Mouse (Mus musculus): ENCODE results near the gene Prr15l. TPM values are rescaled to one million over a fixed set of nuclear protein-coding genes. Genes with fewer than 3 reads are reported as not detected.

Prr15l gene
- total RNA-seq, 2 experiments from 2014 or later = not detected

DNA sequence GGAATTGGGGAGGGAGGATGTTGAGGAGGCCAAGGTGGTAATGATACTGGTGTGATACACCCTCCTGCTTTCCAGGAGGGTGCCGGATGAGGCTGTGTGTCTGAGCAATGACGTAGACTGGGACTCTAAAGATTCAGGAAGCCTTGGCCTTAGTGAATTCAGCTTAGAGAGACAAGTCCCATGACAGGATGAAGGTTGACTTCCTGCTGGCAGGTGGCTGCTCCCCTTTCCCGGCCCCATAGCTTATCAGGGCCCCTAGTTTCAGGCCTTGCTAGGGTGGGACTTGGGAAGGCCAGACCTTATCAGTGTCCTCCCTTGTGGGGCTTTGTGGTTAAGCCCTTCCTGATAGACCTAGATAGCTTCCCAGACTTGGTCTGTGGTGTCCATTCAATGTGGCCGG lies 19.9 kb downstream of the Prr15l start:
- no peak for DNase-seq

DNA sequence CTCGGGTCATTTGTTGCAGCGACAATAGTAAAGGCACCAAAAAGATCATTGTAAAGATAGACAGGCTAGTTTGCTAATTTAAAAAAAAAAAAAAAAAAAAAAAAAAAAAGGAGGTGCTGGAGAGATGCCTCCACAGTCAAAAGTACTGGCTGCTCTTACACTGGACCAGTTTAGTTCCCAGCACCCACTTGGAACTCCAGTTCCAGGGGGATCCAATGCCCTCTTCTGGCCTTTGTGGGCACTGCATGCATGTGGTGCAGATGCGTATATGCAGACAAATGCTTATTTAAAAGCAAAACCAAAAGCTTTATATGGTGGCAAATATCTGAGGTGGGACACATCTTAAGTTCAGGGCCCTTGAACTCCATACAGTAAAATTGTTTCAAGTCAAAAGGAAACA lies 22.9 kb downstream of the Prr15l start:
- no peak for DNase-seq

DNA sequence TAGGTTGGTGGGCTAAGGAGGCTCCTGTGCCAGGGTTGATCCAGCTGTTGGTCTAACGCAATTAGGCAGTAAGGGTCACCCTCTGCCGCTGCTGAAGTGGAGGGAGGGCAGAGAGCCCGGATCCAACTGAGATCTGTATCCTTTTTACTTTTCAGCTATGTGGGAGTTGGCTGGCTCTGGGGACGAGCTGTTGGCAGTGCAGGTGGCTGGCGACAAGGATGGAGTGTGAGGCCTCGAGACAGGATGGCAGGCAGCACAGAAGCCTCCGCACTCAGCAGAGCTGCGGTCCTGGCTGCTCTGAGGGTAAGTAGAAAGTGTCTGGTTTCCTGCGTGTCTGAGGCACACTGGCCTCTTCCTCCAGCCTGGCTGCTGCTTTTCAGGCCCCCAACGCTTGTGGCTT lies 24.5 kb downstream of the Prr15l start:
- no peak for DNase-seq

DNA sequence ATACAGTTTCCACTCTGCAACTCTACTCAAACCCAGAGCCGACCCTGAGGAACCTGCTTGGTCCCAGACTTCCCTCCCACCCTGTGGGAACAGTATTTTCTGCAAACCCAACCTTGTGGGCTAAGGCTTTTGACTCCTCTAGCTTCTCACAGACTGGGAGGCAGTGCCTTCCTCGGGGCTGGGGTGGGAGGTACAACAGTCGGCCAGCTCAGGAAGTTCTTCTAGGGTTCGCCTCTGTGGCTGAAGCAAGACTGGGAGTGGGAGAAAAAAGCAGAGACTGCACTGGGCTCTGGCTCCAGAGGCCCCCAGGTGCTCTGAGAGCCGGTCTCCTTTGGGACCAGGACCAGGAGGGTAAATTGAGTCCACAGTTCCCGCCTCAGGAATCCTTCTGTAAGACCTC lies 25.0 kb downstream of the Prr15l start:
- no peak for DNase-seq

DNA sequence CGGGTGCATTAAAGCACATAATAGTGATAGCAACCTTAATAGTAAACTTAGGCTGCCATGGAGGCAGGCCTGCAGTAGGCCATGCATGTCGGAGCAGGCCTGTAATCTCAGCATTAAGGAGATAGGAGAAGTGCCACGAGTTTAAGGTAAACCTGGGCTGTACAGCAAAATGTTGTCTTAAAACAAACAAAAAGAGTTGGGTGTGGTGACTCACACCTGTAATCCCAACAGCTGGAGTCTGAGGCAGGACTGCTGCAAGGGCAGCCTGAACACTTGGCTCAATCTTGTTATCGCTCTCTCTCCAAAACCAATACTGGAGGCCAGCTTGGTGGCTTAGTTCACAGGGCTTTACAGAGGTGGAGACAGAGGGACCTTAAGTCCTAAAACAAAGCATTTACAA lies 27.2 kb downstream of the Prr15l start:
- DNase-seq = no peak

DNA sequence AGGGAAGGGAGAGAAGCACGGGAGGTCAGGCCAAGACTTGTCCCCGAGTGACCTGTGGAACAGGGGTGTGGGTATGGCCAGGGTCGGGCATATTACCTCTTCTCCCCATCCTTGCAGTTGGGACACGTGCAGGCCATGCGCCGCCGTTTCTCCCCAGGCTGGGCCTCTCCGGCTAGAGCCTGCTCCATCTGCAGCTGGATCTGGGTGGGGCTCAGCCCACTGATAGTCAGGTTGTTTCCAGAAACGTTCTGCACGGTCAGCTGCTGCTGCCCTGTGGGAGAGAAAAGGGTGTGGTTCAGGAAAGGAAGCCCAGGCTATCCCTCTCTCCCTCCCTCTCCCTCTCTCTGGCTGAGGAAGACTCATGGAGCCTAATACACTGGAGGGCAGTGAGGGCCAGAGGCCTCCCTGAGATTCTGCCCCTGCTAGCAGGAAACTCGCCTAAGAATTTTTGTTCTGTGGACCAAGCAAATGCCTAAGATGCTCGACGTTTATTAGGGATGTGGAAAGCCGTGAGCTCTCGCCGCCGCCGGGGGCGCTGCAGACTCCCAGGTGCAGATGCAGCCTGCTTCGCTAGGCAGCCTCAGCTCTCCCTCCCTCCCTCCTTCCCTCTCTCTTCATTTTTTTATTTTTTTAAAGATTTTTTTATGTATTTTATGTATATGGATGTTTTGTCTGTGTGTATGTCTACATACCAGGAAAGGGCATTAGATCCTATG lies 28.3 kb downstream of the Prr15l start:
- DNase-seq = peak; percentile 49

DNA sequence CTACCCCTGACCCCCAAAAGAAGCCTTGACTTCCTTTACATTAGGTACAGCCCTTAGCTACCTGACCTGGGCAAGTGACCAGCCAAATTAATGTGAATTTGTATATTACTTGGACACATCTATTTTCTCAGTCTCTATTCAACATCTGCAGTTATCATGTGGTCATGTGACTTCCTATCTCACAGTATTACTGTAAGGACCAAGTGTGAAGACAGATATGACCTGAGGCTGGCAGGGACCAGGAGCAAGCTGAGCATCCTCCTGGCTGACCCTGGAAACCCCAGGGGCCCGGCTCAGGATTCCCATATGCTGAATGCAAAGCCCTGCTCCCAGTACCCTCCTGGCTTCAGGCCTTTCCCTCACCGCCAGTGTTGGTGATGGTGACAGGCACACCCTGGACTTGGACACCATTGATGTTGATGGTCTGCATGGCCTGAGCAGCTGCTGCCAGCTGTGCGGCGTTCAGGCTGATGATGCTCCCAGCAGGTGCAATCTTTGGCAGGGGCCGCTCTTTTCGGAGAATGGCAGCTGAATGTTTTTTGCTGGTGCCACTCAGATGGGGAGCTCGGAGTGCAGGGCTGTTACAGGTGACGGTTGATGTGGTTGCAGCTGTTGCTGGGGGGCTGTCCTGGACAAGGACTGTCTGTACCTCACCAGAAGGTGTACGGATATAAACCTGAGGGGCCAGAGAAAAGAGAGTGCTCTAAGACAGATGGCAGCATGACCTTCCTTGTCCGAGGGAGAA lies 29.3 kb downstream of the Prr15l start:
- DNase-seq = no peak

DNA sequence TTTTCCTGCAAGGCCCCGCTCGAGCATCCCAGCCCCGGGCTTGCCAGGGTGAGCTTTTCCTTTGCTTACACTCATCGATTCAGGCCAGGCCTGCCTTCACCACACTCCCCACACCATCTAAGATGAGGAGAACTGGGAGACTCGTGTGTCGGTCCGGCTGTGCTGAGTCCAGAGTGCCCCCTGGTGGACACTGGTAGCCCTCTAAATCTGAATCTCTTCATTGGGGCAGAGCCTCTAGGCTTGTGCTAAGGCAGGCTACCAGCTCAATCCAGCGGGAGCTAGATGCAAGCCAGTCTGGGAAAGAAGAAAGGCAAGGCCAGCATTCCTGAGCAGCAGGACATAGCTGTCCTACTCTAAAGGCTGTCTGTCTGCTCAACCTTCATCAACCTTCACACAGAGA lies 35.7 kb downstream of the Prr15l start:
- peak; percentile 95 for DNase-seq

DNA sequence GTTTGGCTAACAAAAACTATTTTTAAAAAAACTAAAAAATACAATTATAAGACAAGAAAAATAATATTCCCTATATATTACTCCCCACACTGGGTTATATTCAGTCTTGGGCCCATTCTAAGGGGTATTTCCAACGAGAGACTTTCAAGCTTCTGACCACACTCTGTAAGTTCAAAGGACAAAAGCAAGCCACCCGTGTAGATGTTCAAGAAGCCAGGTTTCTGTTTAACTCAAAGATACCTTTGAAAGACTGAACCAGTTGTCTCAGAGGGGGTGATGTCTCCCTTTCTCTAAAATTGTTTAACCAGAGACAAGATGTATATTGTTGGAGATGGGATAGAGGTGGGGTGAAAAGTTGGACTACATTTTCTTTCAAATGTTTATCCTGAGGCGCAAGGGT lies 38.3 kb downstream of the Prr15l start:
- DNase-seq = no peak

DNA sequence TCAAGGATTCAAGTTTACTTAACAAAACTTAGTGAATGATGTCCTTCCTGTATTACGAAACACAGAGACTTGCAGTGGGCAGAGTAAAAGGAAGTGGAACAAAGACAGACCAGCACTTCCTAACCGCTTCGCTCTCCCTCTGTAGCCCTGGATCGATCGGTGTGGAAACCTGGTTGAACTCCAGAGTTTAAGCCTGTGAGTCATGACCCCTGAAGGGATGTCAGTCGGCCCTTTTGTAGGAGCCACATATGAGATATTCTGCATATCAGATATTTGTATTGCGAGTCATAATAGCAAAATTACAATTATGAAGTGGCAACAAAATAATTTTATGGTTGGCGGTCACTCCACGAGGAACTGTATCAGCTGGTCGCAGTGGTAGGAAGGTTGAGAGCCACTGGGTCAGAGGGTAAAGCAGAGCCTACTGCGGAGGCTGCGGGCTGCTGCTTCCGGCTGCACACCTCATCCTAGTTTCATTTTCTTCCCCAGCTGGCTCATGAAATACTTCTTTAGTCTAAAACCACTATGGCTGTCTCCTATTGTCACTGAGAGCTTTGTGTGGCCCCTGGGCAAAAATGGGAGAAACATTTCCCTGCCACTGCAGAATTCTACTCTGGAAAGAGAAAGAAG lies 39.1 kb downstream of the Prr15l start:
- no peak for DNase-seq

DNA sequence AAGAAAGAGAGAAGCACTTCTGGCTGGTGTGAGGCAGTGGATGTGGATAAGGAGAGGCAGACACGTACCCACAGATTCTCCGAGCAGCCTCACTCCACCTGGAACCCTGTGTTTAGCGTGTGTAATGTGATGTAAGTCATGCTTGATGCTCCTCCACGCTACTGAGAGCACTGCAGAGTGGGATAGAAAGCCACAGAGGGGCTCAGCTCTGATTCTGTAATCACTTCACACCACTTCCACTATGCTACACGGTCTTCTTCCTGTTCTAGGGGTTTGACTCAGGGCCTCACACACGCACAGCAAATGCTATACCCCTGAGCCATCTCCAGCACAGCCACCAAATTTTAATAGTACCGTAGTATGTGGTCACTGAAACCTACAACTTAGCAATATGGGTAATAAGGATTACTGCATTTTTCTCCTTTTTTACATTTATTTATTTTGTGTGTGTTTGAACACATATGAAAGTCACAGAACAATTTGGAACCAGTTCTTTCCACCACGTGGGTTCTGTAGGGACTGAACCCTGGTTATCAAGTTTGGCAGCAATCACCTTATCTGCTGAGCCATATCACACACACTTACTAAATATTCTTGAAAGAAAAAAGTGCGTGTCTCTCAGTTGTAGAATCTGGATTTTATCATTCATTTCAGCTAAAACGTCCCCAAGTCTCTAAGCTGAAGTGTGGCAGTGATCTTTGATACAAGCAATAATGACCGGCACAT lies 39.8 kb downstream of the Prr15l start:
- no peak for DNase-seq

DNA sequence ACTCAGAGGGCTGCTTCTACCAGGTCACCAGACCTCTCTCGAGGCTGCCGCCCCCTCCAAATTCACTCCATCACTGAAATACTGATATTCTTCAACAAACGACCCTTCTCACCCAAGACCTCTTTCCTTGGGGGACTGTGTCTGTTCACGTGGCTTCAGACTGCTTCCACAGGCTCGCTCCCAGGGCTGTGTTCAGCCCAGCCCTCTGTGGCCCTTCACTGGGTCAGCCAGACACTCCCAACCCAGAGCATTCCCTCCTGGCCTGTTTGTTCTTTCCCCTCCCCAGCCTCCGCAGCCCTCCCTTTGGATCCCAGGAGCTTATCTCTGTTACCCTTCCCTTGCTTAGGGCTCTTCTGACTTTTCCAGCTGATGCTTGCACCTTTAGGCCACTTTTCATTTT lies 40.6 kb downstream of the Prr15l start:
- no peak for DNase-seq

DNA sequence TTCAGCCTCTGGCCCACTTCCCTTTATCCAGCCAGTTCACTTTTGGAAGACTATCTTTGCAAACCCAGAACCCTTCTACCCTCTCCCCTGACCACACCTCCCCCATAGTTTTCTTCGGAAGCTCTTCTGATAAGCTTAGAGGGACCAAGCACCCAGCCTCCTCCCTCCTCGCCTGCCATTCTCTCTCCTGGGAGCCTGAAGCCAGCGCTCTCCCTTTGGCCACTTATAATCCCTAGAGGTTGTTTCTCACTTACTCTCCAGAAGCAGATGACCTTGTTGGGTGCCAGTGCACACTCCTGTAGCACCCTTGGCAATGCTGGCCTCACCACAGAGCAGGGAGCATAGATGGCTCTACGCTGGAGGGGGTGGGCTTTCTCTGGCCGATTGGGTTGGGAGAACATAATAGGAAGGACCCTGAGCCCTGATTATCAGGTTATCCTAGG lies 41.4 kb downstream of the Prr15l start:
- peak; percentile 25 for DNase-seq

DNA sequence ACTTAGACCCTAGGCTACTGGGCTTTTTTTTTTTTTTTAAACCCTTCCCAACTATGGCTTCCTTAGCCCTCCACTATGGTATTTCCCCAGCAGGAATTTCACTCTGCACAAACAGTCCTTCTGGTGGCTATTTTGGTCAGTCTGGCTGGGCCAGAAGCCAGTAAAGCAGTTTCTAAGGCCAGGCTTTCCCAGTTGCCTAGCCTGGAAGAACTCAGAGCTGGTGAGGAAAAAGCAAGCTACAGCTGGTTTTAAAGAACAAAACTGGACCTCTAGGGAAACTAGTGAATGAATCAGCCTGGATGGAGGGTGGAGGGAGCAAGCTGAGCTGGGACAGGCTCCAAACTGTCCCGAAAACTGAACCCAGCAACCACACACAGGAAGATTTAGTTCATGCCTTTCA lies 41.8 kb downstream of the Prr15l start:
- DNase-seq = peak; percentile 69

DNA sequence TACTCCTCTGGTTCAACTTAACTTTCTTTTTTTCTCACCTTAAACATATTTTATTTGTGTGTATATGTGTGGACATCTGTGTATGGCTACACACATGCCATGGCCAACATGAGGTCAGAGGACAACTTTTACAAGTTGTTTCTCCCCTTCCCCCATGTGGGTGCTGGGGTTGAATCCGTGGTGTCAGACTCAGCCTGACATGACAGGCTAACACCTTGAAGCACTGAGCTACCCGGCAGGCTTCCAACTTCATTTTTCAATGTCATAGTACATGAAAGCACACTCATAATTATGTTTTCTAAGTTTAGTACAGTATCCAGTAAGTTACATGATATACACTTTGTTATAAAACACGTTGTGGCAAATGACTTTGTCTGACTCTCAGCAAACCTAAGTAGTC lies 42.4 kb downstream of the Prr15l start:
- no peak for DNase-seq

DNA sequence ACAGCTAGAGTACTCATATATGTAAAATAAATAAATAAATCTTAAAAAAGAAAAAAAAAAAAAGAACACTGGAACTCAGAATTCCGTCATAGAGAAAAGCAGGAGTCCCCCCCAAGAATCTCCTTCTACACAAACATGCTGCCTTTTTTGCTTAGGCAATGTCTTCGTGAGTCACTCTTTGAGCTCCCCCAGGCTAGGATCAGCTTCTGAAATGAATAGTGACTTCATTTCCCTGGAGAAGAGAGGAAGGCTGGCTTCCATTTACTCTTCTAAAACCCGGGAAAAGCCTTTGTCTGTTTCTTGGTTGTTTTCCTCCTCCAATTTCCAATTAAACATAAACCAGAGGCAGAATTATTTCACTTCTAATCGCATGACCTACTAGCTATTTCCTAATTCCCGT lies 45.0 kb downstream of the Prr15l start:
- DNase-seq = no peak

DNA sequence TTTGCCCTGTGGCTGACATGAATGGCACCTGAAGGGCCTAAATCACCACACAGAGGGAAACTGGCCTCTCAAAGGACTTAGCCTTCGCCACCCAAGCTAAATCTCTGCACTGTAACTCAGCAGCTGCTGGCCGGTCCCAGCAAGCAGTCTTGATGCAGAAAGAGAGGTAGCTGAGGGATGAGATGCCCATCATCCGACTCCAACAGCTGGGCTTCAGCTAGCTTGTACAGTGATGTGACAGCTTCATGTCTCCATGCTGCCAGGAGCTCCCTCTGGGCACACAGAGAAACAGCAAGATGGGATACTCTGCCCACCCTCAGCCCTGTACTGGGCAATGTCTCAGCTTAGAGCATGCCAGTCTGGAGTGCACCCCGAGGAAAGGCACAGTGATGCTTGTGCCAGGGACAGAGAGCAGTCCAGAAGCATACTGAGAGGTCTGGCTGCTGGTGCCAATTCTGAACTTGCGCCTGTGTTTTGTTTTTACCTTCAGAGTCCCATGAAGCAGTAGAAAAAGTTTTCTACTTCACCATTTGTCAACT lies 45.6 kb downstream of the Prr15l start:
- DNase-seq = no peak

DNA sequence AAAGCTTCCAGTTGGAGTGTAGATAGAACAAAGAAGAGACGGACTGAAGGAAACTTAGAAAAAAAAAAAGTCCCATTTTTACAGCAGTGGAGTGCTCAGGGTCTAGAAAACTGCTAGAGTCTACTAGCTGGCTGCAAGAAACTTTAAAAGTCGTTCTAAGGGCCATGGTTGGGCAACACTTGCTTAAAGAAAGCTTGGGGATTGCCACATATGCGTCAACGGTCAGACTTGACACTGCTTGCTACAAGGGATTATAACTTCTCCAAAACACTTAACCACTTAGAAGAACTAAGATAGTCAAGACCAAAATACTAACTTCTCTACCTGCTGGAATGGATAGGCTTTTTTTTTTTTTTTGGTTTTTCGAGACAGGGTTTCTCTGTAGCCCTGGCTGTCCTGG lies 46.9 kb downstream of the Prr15l start:
- DNase-seq = no peak

DNA sequence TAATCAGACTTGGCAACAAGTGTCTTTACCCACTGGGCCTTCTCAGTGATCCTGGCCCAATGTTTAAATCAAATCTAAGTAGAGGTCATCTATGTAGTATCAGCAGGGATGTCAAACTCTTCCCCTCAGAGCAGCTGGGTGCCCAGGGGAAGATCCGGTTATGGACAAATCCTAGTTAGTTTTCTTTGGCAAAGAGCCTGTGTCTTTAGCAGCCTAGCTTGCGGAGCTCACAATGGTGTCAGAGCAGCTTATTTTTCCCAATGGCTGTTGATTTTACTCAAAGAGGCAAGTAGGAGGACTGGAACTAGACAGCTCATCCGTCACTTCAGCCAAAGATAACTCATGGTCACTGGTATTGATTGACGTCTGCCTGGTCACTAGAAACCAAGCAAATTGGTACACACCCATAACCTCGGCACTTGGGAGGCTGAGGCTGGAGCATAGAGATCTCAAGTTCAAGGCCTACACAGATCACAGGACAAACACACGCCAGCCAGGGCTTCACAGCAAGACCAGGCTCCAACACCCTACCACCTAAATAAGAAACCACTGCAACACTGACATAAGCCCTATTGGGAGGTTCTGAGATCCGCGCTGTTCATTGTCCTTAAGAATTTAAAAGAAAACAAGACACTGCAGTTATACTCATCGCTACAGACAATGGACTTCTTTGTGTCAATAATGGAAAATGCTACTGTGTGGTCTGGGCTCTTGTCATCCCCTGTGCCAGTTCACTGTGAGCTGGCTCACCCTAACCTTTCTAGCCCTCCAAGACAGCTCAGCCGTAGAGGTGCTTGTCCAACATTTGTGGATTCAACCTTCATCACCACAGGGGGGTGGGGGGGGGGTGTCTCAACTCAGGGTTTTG lies 47.8 kb downstream of the Prr15l start:
- DNase-seq = no peak

DNA sequence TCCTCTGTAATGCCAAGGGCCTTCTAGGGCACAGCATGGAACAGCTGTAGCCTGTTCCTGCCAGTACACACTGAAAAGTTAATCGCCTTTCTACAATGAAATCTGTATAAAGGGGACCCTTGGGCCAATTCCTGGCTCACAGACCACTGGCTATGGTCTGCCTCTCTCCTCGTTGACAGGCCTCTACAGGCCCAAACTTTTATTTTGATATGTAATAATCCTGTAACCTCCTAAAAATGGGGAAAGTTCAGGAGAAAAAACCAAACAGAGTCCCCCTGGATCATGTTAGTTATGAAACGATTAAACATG lies 48.4 kb downstream of the Prr15l start:
- no peak for DNase-seq

DNA sequence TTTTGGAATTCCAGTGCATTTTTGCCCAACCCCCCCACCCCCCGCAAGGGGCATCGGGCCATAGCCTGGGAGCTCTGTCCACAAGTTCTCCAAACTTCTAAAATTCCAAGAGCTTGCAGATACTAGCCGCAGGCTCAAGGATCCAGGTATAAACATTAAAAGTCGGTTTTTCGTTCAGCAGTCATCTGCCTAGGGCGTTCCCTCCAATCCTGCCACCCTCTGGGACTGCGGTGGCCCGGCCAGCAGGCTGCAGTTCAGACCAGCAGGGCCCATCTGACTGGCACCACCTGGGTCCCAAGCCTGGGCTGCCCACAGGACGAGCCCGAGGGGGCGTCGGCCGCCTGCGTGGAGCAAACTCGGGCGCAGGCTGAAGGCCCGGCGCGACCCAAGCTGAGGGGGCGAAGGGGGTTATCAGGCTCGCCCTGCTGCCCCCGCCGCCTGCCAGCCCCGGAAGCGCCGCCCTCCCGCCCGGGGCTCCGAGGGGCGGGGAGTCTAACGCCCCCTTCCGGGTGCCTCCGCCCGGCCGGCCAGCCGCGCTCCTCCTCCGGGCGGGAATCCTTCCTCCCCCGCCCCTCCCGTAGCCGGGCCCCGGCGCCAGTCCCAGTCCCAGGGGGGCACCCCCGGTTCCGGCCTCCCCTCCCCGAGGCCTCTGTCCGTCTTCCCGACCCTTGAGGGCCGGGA lies 49.1 kb downstream of the Prr15l start:
- peak; percentile 90 for DNase-seq

Measured in gastrocnemius, postnatal 10 days (tissue).